9 mouse cellular contexts compared by ENCODE assay signal in genomic region chr6:126497878-126498277, GRCm38 (mm10). TPM values are rescaled to one million over a fixed set of nuclear protein-coding genes. Genes with fewer than 3 reads are reported as not detected.
A peak's percentile ranks its signal among the peaks of the same experiment; 100 is the strongest.
DNase-seq lines count a peak whose midpoint lies in the region; ATAC-seq and TF ChIP-seq lines count a peak whose summit lies in the region.
"Had no signal": no experiment of that assay in that cellular context is flagged by ENCODE, and none has a peak within 500 bp of the region (broad histone marks: within the 10 kb centered on the region; RNA-seq: fewer than 3 reads in every experiment).

No protein-coding gene starts in this region.

- no peak overlapping the region for H3K27ac ChIP-seq in hindbrain, embryonic 12.5 days
- H3K27ac ChIP-seq in neural tube, embryonic 15.5 days (replicated peaks): no peak overlapping the region
- H3K27ac ChIP-seq: liver, embryonic 13.5 days had no signal

- H3K9me3 ChIP-seq in hindbrain, embryonic 12.5 days (replicated peaks): peaks cover 6% of the 10 kb centered on the region; the same call in 1 of the 2 replicates
- H3K9me3 ChIP-seq in neural tube, embryonic 15.5 days (replicated peaks): no peaks in the 10 kb centered on the region
- H3K9me3 ChIP-seq: liver, embryonic 13.5 days had no signal

- POLR2A ChIA-PET in Patski (lab: Charles Lee): interaction anchor here (0.6 kb wide), 1 partner anchor 208 kb away, joined by 3 read pairs; no protein-coding TSS in a partner anchor

- CTCF ChIA-PET in Patski (lab: Charles Lee): interaction anchor here (1.1 to 5.7 kb wide), 9 partner anchors 10 to 206 kb away, joined by 4 to 85 read pairs (median 23); no protein-coding TSS in a partner anchor

- intact Hi-C loops in left cerebral cortex, postnatal 4 days (cut with DNase I): loop anchor here (10.0 kb wide), 1 partner anchor 567 kb away; no protein-coding TSS in a partner anchor

- ATAC-seq in Patski: peak; percentile 58
- ATAC-seq in common myeloid progenitor, adult 5-6 weeks (replicated peaks; ENCODE audit: low read depth, poor library complexity, severe bottlenecking): 0 out of 2 replicates have a peak, but pooled peaks have one; percentile 50
- ATAC-seq in hindbrain, embryonic 12.5 days (ENCODE audit: low FRiP score): peak; percentile 31; the same call in 1 of the 2 replicates
- ATAC-seq in neural tube, embryonic 15.5 days (ENCODE audit: low FRiP score): peak; percentile 62; the same call in 1 of the 2 replicates

- 59% methylated on average over 5 of the region's 5 CpGs for WGBS in hindbrain, embryonic 12.5 days
- 60% methylated on average over 5 of the region's 5 CpGs for WGBS in neural tube, embryonic 15.5 days

- H3K4me1 ChIP-seq in hindbrain, embryonic 12.5 days: no peaks in the 10 kb centered on the region
- peaks cover 7% of the 10 kb centered on the region; the same call in 1 of the 2 replicates for H3K4me1 ChIP-seq in neural tube, embryonic 15.5 days
- H3K4me1 ChIP-seq: liver, embryonic 13.5 days had no signal

- H3K27me3 ChIP-seq in Patski: no peaks in the 10 kb centered on the region
- no peaks in the 10 kb centered on the region for H3K27me3 ChIP-seq in hindbrain, embryonic 12.5 days
- peaks cover 7% of the 10 kb centered on the region; the same call in 1 of the 2 replicates for H3K27me3 ChIP-seq in neural tube, embryonic 15.5 days (replicated peaks)
- H3K27me3 ChIP-seq: liver, embryonic 13.5 days had no signal

- DNase-seq in kidney, adult 18-20 months: peak; percentile 50
- no peak for DNase-seq in kidney, adult 11 months
- DNase-seq in Patski (ENCODE audit: low read depth, low spot score): no peak
- peak; percentile 56 for DNase-seq in left cerebral cortex, postnatal 4 days
- DNase-seq in thymus, postnatal 14 days: no peak
- DNase-seq: liver, embryonic 13.5 days had no signal

- no peak overlapping the region for H3K4me3 ChIP-seq in hindbrain, embryonic 12.5 days
- H3K4me3 ChIP-seq in neural tube, embryonic 15.5 days (replicated peaks): no peak overlapping the region
- H3K4me3 ChIP-seq: liver, embryonic 13.5 days had no signal

- in situ Hi-C loops in Patski (cut with MboI; ENCODE audit: low pct_unique_long_range_greater_than_20kb): loop anchor here (5.0 kb wide), 2 partner anchors 54 to 209 kb away; no protein-coding TSS in a partner anchor

- TF ChIP-seq CTCF in Patski (IDR thresholded peaks at IDR 0.05): peak; percentile 95

- no peak overlapping the region for H3K4me2 ChIP-seq in hindbrain, embryonic 12.5 days (replicated peaks)
- no peak overlapping the region for H3K4me2 ChIP-seq in neural tube, embryonic 15.5 days
- H3K4me2 ChIP-seq: liver, embryonic 13.5 days had no signal

- no peaks in the 10 kb centered on the region for H3K36me3 ChIP-seq in hindbrain, embryonic 12.5 days
- H3K36me3 ChIP-seq in neural tube, embryonic 15.5 days: no peaks in the 10 kb centered on the region
- H3K36me3 ChIP-seq: liver, embryonic 13.5 days had no signal

- H3K9ac ChIP-seq in hindbrain, embryonic 12.5 days: no peak overlapping the region
- H3K9ac ChIP-seq in neural tube, embryonic 15.5 days (replicated peaks): no peak overlapping the region
- H3K9ac ChIP-seq: liver, embryonic 13.5 days had no signal

RNA-seq across cellular contexts. Expression of gene Kcna5, which starts 37.3 kb away (rescaled TPM):
- polyA plus RNA-seq in Patski (2021): 1.4 TPM
- not detected in 2 replicates for total RNA-seq in common myeloid progenitor, adult 5-6 weeks (2017)
- 2.8 and 3.1 TPM in 2 replicates for polyA plus RNA-seq in hindbrain, embryonic 12.5 days (2016; fragmentation: Nextera tagmentation; extraction: Ambion mirVana)
- 1 to 10 TPM; 1.3 to 1.9 TPM for total RNA-seq in left cerebral cortex, postnatal 4 days (2021)
- 3.1 and 4.1 TPM in 2 replicates for polyA plus RNA-seq in neural tube, embryonic 15.5 days (2015; fragmentation: Nextera tagmentation; extraction: Ambion mirVana)

Comparison
In these comparisons a context has a peak if more than half of its experiments do, and no peak if none do; other contexts are left out.
1. DNase-seq: peak in kidney, adult 18-20 months (single experiment) and left cerebral cortex, postnatal 4 days (single experiment); none in kidney, adult 11 months (single experiment), Patski (single experiment) and thymus, postnatal 14 days (single experiment).
2. Peak in every context shown above with its lines, with median percentiles within 50 percentile points of each other: ATAC-seq.